Mouse (Mus musculus): ENCODE results near the gene Gmip. TPM values are rescaled to one million over a fixed set of nuclear protein-coding genes. Genes with fewer than 3 reads are reported as not detected.
A peak's percentile ranks its signal among the peaks of the same experiment; 100 is the strongest.

The Gmip gene
- 14.3 and 21.6 TPM in 2 replicates for total RNA-seq (2014; rRNA removed; ENCODE audit: low replicate concordance)
- polyA plus RNA-seq (2015; fragmentation: Nextera tagmentation; extraction: Ambion mirVana) = 3.2 and 3.9 TPM in 2 replicates

- WGBS = 6% methylated on average over 28 of the region's 28 CpGs
- DNase-seq (ENCODE audit: low spot score) = peak; percentile 52
- H3K27ac ChIP-seq (ENCODE audit: low read depth) = no peak within 1 kb of the TSS
- H3K36me3 ChIP-seq (replicated peaks; ENCODE audit: control insufficient read depth, insufficient read depth, low read length) = peaks cover 44% of the 10 kb centered on the region
- H3K4me3 ChIP-seq (ENCODE audit: low read depth, low read length) = peak within 1 kb of the TSS; percentile 67
- H3K4me1 ChIP-seq (ENCODE audit: control insufficient read depth, insufficient read depth) = 0 out of 2 replicates have a peak, but pooled peaks cover 6% of the 10 kb centered on the region
- no peaks in the 10 kb centered on the region for H3K27me3 ChIP-seq (ENCODE audit: control insufficient read depth, insufficient read depth, low read length)
- TF ChIP-seq EP300 (IDR thresholded peaks at IDR 0.05; ENCODE audit: low read depth) = no peak
- TF ChIP-seq CTCF (IDR thresholded peaks at IDR 0.05; ENCODE audit: low read depth) = no peak
- no peaks in the 10 kb centered on the region for H3K9me3 ChIP-seq (replicated peaks; ENCODE audit: control insufficient read depth, low read length)
- peak within 1 kb of the TSS; percentile 64 for H3K9ac ChIP-seq (replicated peaks; ENCODE audit: low read depth, low read length)
- peak; percentile 74; the same call in 1 of the 2 replicates for ATAC-seq (ENCODE audit: insufficient read depth, low read depth)
- peak within 1 kb of the TSS; percentile 92 for H3K4me2 ChIP-seq (ENCODE audit: low read depth, low read length)
Measured at GRCm38 (mm10) chr8:69808094-69808863, at the start of gene Gmip. TSS of gene Gmip (plus strand) at chr8:69808679.

GRCm38 (mm10) chr8:69761814-69762445 lies 46.5 kb upstream of the Gmip start:
- 86% methylated on average over 4 of the region's 4 CpGs for WGBS
- H3K4me1 ChIP-seq (ENCODE audit: control insufficient read depth, insufficient read depth) = no peaks in the 10 kb centered on the region
- H3K27ac ChIP-seq (ENCODE audit: low read depth) = no peak overlapping the region
- TF ChIP-seq CTCF (IDR thresholded peaks at IDR 0.05; ENCODE audit: low read depth) (no peak), EP300 (IDR thresholded peaks at IDR 0.05; ENCODE audit: low read depth) (no peak)
- H3K9me3 ChIP-seq (replicated peaks; ENCODE audit: control insufficient read depth, low read length) = peaks cover 16% of the 10 kb centered on the region; the same call in 1 of the 2 replicates
- H3K36me3 ChIP-seq (replicated peaks; ENCODE audit: control insufficient read depth, insufficient read depth, low read length) = peaks cover 59% of the 10 kb centered on the region
- ATAC-seq (ENCODE audit: insufficient read depth, low read depth) (no peak), DNase-seq (ENCODE audit: low spot score) (no peak)
- no peak overlapping the region for H3K4me3 ChIP-seq (ENCODE audit: low read depth, low read length)
- H3K9ac ChIP-seq (replicated peaks; ENCODE audit: low read depth, low read length) = no peak overlapping the region
- no peak overlapping the region for H3K4me2 ChIP-seq (ENCODE audit: low read depth, low read length)
- H3K27me3 ChIP-seq (ENCODE audit: control insufficient read depth, insufficient read depth, low read length) = no peaks in the 10 kb centered on the region

- DNase-seq (ENCODE audit: low spot score) (no peak), ATAC-seq (ENCODE audit: insufficient read depth, low read depth) (no peak)
- H3K4me3 ChIP-seq (ENCODE audit: low read depth, low read length) = no peak overlapping the region
- no peaks in the 10 kb centered on the region for H3K27me3 ChIP-seq (ENCODE audit: control insufficient read depth, insufficient read depth, low read length)
- no peak for TF ChIP-seq CTCF (IDR thresholded peaks at IDR 0.05; ENCODE audit: low read depth)
- TF ChIP-seq EP300 (IDR thresholded peaks at IDR 0.05; ENCODE audit: low read depth) = no peak
- no peak overlapping the region for H3K4me2 ChIP-seq (ENCODE audit: low read depth, low read length)
- peaks cover 12% of the 10 kb centered on the region for H3K9me3 ChIP-seq (replicated peaks; ENCODE audit: control insufficient read depth, low read length)
- H3K4me1 ChIP-seq (ENCODE audit: control insufficient read depth, insufficient read depth) = peaks cover 22% of the 10 kb centered on the region; the same call in 1 of the 2 replicates
- peaks cover 43% of the 10 kb centered on the region for H3K36me3 ChIP-seq (replicated peaks; ENCODE audit: control insufficient read depth, insufficient read depth, low read length)
- no peak overlapping the region for H3K9ac ChIP-seq (replicated peaks; ENCODE audit: low read depth, low read length)
- no peak overlapping the region for H3K27ac ChIP-seq (ENCODE audit: low read depth)
- WGBS = 86% methylated on average over 9 of the region's 9 CpGs
Measured at GRCm38 (mm10) chr8:69771221-69771620, 37.3 kb upstream of the Gmip start.

GRCm38 (mm10) chr8:69772106-69772505 lies 36.4 kb upstream of the Gmip start:
- Histone ChIP-seq H3K27me3 (ENCODE audit: control insufficient read depth, insufficient read depth, low read length) (no peaks in the 10 kb centered on the region), H3K9ac (replicated peaks; ENCODE audit: low read depth, low read length) (no peak overlapping the region), H3K27ac (ENCODE audit: low read depth) (no peak overlapping the region), H3K4me2 (ENCODE audit: low read depth, low read length) (no peak overlapping the region), H3K36me3 (replicated peaks; ENCODE audit: control insufficient read depth, insufficient read depth, low read length) (peaks cover 34% of the 10 kb centered on the region), H3K4me1 (ENCODE audit: control insufficient read depth, insufficient read depth) (peaks cover 22% of the 10 kb centered on the region; the same call in 1 of the 2 replicates), H3K9me3 (replicated peaks; ENCODE audit: control insufficient read depth, low read length) (peaks cover 5% of the 10 kb centered on the region; the same call in 1 of the 2 replicates), H3K4me3 (ENCODE audit: low read depth, low read length) (no peak overlapping the region)
- ATAC-seq (ENCODE audit: insufficient read depth, low read depth) (no peak), DNase-seq (ENCODE audit: low spot score) (no peak)
- 52% methylated on average over 2 of the region's 2 CpGs for WGBS
- TF ChIP-seq EP300 (IDR thresholded peaks at IDR 0.05; ENCODE audit: low read depth) = no peak

- ATAC-seq (ENCODE audit: insufficient read depth, low read depth) = peak; percentile 99
- H3K9ac ChIP-seq (replicated peaks; ENCODE audit: low read depth, low read length) = peak within 1 kb of the TSS; percentile 78
Measured at GRCm38 (mm10) chr8:69774503-69775148, 33.9 kb upstream of the Gmip start, which contains the start of gene Gm20422. TSS of gene Gm20422 (minus strand) at chr8:69774886.

More at GRCm38 (mm10) chr8:69774503-69775148, 33.9 kb upstream of the Gmip start, which contains the start of gene Gm20422:
- H3K27ac ChIP-seq (ENCODE audit: low read depth) = peak within 1 kb of the TSS; percentile 99
- no peaks in the 10 kb centered on the region for H3K9me3 ChIP-seq (replicated peaks; ENCODE audit: control insufficient read depth, low read length)
- H3K27me3 ChIP-seq (ENCODE audit: control insufficient read depth, insufficient read depth, low read length) = no peaks in the 10 kb centered on the region
- peak within 1 kb of the TSS; percentile 63 for H3K4me2 ChIP-seq (ENCODE audit: low read depth, low read length)
- no peak for TF ChIP-seq EP300 (IDR thresholded peaks at IDR 0.05; ENCODE audit: low read depth)
- TF ChIP-seq CTCF (IDR thresholded peaks at IDR 0.05; ENCODE audit: low read depth) = no peak
- H3K36me3 ChIP-seq (replicated peaks; ENCODE audit: control insufficient read depth, insufficient read depth, low read length) = 0 out of 2 replicates have a peak, but pooled peaks cover 9% of the 10 kb centered on the region
- DNase-seq (ENCODE audit: low spot score) = peak; percentile 100
- H3K4me1 ChIP-seq (ENCODE audit: control insufficient read depth, insufficient read depth) = peaks cover 22% of the 10 kb centered on the region; the same call in 1 of the 2 replicates
- WGBS = under 1% methylated on average over 41 of the region's 41 CpGs
- peak within 1 kb of the TSS; percentile 68 for H3K4me3 ChIP-seq (ENCODE audit: low read depth, low read length)

All from heart, postnatal 0 days (tissue).